Mouse (Mus musculus): ENCODE measurements around the gene Akr1c19. TPM values are rescaled to one million over a fixed set of nuclear protein-coding genes. Genes with fewer than 3 reads are reported as not detected.
"Not testable (repeated sequence)": the region's sequence is repeated elsewhere in the genome, so short reads cannot be mapped to it uniquely, and the experiment has no call there.

The Akr1c19 gene
- polyA plus RNA-seq (2014; fragmentation: Nextera tagmentation; extraction: Ambion mirVana): 45.6 and 48.5 TPM in 2 replicates

DNA sequence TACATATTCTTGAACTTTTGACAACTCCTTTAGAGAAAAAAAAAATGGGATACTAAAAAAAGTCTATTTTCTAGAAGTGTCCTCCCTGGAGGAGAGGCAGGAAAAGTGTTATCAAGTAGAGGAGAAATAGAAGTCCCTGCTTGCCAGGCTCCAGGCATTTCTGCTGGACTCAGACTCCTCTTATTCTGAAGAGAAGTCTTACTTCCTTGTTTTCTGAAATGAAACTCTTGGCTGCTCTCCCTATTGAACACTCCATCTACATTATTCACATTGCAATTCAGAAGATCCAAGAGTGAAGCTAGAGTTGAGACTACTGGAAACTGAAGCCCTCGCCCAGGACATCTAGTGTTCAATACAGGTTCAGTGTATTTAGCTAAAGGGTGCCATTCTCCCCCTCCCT, at the start of gene Akr1c19:
Akr1c19 (plus strand) TSS at position 260 of the 400 bp plus-strand sequence.
- DNase-seq (ENCODE audit: low spot score) (no peak), ATAC-seq (replicated peaks; ENCODE audit: low FRiP score) (no peak)
- 39% methylated on average over 1 of the region's 1 CpGs for WGBS
- Histone ChIP-seq H3K4me2 (no peak within 1 kb of the TSS), H3K36me3 (ENCODE audit: control insufficient read depth, insufficient read depth, low read length) (no peaks in the 10 kb centered on the region), H3K27ac (ENCODE audit: low read depth, low read length) (no peak within 1 kb of the TSS), H3K9me3 (ENCODE audit: control insufficient read depth, low read length) (no peaks in the 10 kb centered on the region), H3K9ac (ENCODE audit: low read depth, low read length) (no peak within 1 kb of the TSS), H3K4me3 (ENCODE audit: low read depth, low read length) (no peak within 1 kb of the TSS), H3K4me1 (replicated peaks; ENCODE audit: control insufficient read depth, insufficient read depth, low read length) (no peaks in the 10 kb centered on the region), H3K27me3 (replicated peaks; ENCODE audit: control insufficient read depth, insufficient read depth, low read length) (no peaks in the 10 kb centered on the region)

DNA sequence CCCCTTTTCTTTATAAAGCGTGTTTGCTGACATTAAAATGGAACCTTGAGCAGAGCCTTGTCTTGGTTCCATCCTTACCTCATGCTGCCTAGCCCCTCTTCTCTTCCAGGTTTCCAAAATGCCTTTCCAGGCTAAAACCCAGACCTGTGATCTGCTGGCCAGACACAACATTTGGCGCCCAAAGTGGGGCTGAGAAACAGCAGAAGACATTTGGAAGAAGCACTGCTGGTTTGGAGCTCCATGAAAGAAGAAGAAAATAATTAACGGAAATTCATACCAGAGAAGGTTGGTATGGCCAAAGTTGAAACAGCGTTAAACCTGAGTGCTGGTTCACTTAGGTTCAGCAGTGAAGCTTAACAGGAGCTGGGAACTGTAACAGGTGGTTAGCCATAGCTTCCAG, 47.2 kb upstream of the Akr1c19 start:
- not testable (repeated sequence) for H3K4me3 ChIP-seq (ENCODE audit: low read depth, low read length); DNase-seq (ENCODE audit: low spot score); H3K4me2 ChIP-seq; H3K4me1 ChIP-seq (replicated peaks; ENCODE audit: control insufficient read depth, insufficient read depth, low read length); ATAC-seq (replicated peaks; ENCODE audit: low FRiP score); H3K36me3 ChIP-seq (ENCODE audit: control insufficient read depth, insufficient read depth, low read length); H3K9ac ChIP-seq (ENCODE audit: low read depth, low read length); H3K27ac ChIP-seq (ENCODE audit: low read depth, low read length); H3K27me3 ChIP-seq (replicated peaks; ENCODE audit: control insufficient read depth, insufficient read depth, low read length); H3K9me3 ChIP-seq (ENCODE audit: control insufficient read depth, low read length)
- 91% methylated on average over 4 of the region's 4 CpGs for WGBS

DNA sequence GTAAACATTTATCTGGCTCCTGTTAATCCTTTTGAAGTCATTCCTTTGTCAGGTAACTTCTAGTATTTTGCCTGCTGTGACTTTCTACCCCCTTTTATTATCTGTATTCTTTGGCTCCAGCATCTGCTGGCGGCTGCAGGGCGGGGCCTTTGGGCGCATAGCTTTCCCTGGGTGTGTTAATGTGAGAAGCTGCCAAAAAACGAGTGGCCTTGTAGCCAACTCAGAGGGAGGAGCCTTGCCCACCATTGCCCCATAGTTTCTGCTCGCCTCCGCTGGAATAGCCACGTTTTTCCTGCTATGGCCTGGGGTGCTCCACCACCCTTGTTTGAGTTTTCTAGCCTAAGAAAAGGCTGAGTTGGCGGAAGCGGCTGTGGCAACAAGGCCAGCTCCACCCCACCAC, 45.4 kb upstream of the Akr1c19 start:
- no peak for DNase-seq (ENCODE audit: low spot score)
- no peak overlapping the region for H3K9ac ChIP-seq (ENCODE audit: low read depth, low read length)
- H3K27ac ChIP-seq (ENCODE audit: low read depth, low read length): no peak overlapping the region
- no peaks in the 10 kb centered on the region for H3K9me3 ChIP-seq (ENCODE audit: control insufficient read depth, low read length)
- no peak overlapping the region for H3K4me2 ChIP-seq
- ATAC-seq (replicated peaks; ENCODE audit: low FRiP score): no peak; the same call in 1 of the 2 replicates
- H3K36me3 ChIP-seq (ENCODE audit: control insufficient read depth, insufficient read depth, low read length): no peaks in the 10 kb centered on the region
- no peaks in the 10 kb centered on the region for H3K27me3 ChIP-seq (replicated peaks; ENCODE audit: control insufficient read depth, insufficient read depth, low read length)
- no peak overlapping the region for H3K4me3 ChIP-seq (ENCODE audit: low read depth, low read length)
- H3K4me1 ChIP-seq (replicated peaks; ENCODE audit: control insufficient read depth, insufficient read depth, low read length): no peaks in the 10 kb centered on the region
- 64% methylated on average over 9 of the region's 9 CpGs for WGBS

DNA sequence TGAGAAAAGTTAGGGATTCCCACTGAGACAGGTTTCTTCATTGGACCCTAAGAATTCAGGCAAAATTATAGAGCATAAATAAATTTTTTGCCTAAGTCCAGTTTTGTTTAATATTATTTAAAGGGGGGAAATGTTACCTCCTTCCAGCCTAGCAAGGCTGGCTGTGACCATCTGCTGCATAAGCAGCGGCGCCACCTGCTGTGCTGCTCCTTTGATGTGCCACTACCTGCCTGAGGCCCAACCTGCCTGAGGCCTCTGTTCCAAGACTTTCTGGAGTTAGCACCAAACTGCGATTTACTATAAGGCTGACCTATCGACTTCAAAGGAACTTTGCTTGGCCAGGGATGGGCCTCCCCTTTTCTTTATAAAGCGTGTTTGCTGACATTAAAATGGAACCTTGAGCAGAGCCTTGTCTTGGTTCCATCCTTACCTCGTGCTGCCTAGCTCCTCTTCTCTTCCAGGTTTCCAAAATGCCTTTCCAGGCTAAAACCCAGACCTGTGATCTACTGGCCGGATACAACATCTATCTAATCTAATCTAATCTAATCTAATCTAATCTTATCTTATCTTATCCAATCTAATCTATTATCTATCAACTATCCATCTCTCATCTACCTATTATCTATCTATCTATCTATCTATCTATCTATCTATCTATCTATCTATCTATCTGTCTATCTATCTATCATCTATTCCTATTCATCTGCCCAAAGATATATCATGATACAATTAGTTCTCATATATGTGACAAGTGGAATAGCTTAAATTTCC, 41.7 kb upstream of the Akr1c19 start:
- not testable (repeated sequence) for H3K9ac ChIP-seq (ENCODE audit: low read depth, low read length); ATAC-seq (replicated peaks; ENCODE audit: low FRiP score); H3K27ac ChIP-seq (ENCODE audit: low read depth, low read length); H3K4me2 ChIP-seq; H3K27me3 ChIP-seq (replicated peaks; ENCODE audit: control insufficient read depth, insufficient read depth, low read length); H3K36me3 ChIP-seq (ENCODE audit: control insufficient read depth, insufficient read depth, low read length); H3K4me1 ChIP-seq (replicated peaks; ENCODE audit: control insufficient read depth, insufficient read depth, low read length); H3K9me3 ChIP-seq (ENCODE audit: control insufficient read depth, low read length); H3K4me3 ChIP-seq (ENCODE audit: low read depth, low read length); DNase-seq (ENCODE audit: low spot score)
- 81% methylated on average over 7 of the region's 7 CpGs for WGBS

DNA sequence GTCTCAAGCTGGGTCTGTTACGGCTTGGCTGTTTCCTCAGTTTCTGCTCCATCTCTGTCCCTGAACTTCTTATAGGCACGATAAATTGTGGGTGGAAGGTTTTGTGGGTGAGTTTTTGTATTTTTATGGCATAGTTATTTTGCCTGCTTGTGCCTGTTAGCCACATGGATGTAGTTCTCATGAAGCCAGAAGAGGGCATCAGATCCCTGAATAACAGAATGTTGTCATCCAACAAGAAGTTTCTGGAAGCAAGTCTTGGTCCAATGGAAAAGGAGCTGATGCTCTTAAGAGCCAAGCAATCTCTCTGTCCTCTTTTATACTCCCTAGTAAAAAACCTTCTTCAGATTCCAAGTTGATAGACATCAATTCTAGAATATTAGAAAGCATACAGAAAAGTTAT, 40.3 kb upstream of the Akr1c19 start:
- WGBS: 82% methylated on average over 2 of the region's 2 CpGs
- no peak overlapping the region for H3K9ac ChIP-seq (ENCODE audit: low read depth, low read length)
- H3K4me1 ChIP-seq (replicated peaks; ENCODE audit: control insufficient read depth, insufficient read depth, low read length): no peaks in the 10 kb centered on the region
- no peaks in the 10 kb centered on the region for H3K27me3 ChIP-seq (replicated peaks; ENCODE audit: control insufficient read depth, insufficient read depth, low read length)
- H3K4me2 ChIP-seq: no peak overlapping the region
- no peak overlapping the region for H3K4me3 ChIP-seq (ENCODE audit: low read depth, low read length)
- H3K27ac ChIP-seq (ENCODE audit: low read depth, low read length): no peak overlapping the region
- no peaks in the 10 kb centered on the region for H3K36me3 ChIP-seq (ENCODE audit: control insufficient read depth, insufficient read depth, low read length)
- DNase-seq (ENCODE audit: low spot score) (no peak), ATAC-seq (replicated peaks; ENCODE audit: low FRiP score) (no peak)
- no peaks in the 10 kb centered on the region for H3K9me3 ChIP-seq (ENCODE audit: control insufficient read depth, low read length)

DNA sequence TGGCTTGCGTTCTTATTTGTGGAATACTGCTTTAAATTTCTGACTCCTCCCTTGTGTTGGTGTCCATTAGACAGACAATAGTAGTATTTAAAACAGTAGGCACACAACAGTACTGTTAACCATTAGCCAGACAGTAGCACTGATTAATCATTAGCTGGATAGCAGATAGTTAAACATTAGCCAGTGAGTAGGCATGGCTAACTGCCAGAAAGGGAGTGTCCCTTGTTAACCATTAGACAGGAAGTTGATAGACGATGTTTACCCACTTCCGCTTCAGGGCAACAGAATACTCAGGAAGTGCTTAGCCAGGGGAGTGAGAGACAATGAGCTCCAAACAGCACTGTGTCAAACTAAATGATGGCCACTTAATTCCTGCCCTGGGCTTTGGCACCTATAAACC, 37.6 kb upstream of the Akr1c19 start, which contains the start of gene Akr1c13:
Akr1c13 (plus strand) TSS at position 247 of the 400 bp plus-strand sequence.
- Histone ChIP-seq H3K36me3 (ENCODE audit: control insufficient read depth, insufficient read depth, low read length) (no peaks in the 10 kb centered on the region), H3K4me3 (ENCODE audit: low read depth, low read length) (no peak within 1 kb of the TSS), H3K9ac (ENCODE audit: low read depth, low read length) (no peak within 1 kb of the TSS), H3K27ac (ENCODE audit: low read depth, low read length) (no peak within 1 kb of the TSS), H3K4me2 (peak within 1 kb of the TSS; percentile 21; the same call in 1 of the 2 replicates), H3K27me3 (replicated peaks; ENCODE audit: control insufficient read depth, insufficient read depth, low read length) (no peaks in the 10 kb centered on the region), H3K4me1 (replicated peaks; ENCODE audit: control insufficient read depth, insufficient read depth, low read length) (no peaks in the 10 kb centered on the region), H3K9me3 (ENCODE audit: control insufficient read depth, low read length) (no peaks in the 10 kb centered on the region)
- DNase-seq (ENCODE audit: low spot score) (no peak), ATAC-seq (replicated peaks; ENCODE audit: low FRiP score) (peak; percentile 75)
- 39% methylated on average over 3 of the region's 3 CpGs for WGBS

DNA sequence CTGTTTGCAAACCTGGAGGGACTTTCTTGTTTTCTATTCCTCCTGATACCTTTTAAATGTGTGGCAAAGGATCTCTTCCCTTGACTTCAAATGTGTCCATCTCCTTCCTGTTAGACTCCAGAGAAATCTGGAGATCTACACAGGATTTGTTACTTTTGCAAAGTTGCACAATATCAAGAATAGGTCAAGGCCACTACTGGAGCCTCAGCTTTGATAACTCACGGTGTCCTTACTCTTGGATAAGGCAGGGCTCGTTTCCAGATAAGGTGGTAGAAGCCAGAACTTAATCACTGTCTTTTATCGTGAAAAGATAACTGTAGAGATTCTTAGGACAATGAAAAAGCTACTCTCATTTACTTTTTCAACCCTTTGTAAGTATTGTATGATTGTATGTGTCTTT, 36.0 kb upstream of the Akr1c19 start:
- no peaks in the 10 kb centered on the region for H3K36me3 ChIP-seq (ENCODE audit: control insufficient read depth, insufficient read depth, low read length)
- no peak overlapping the region for H3K4me3 ChIP-seq (ENCODE audit: low read depth, low read length)
- WGBS: 63% methylated on average over 3 of the region's 3 CpGs
- no peak overlapping the region for H3K4me2 ChIP-seq
- H3K27me3 ChIP-seq (replicated peaks; ENCODE audit: control insufficient read depth, insufficient read depth, low read length): no peaks in the 10 kb centered on the region
- ATAC-seq (replicated peaks; ENCODE audit: low FRiP score) (no peak), DNase-seq (ENCODE audit: low spot score) (no peak)
- H3K9me3 ChIP-seq (ENCODE audit: control insufficient read depth, low read length): no peaks in the 10 kb centered on the region
- H3K4me1 ChIP-seq (replicated peaks; ENCODE audit: control insufficient read depth, insufficient read depth, low read length): no peaks in the 10 kb centered on the region
- no peak overlapping the region for H3K27ac ChIP-seq (ENCODE audit: low read depth, low read length)
- no peak overlapping the region for H3K9ac ChIP-seq (ENCODE audit: low read depth, low read length)

DNA sequence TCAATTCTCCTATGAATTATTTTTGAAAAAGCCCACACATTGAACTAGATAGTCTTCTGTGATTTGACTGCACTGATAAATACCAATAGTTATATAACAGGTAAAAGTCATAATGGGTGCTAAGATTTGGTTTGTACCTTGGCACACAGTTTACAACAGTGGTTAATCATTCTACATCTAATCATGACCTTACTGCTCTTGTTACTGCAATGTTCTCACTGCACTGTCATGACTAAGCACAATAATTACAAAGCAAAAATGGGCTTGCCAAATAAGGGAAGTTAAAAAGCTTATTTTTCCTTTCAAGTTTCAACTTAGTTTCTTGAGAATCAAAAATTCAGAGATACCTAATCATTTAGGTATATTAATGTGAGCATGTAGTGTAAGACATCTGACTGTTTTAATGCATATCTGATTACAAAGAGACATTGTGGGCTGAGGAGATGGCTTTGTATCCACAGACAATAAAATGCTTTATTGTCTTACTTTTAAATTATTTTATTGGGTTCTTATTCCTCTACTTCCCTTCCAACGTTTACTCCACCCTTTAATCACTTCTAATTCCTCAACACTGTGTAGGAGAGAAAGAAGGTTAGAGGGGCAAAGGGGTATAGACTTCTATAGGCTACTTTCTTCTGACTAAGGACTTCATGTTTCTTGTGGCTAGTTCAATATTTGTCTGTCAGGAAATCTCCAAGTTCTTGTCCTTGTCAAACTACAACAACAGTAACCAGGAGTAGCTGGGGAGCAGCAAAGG, 22.2 kb upstream of the Akr1c19 start:
- Histone ChIP-seq H3K27me3 (replicated peaks; ENCODE audit: control insufficient read depth, insufficient read depth, low read length) (no peaks in the 10 kb centered on the region), H3K4me1 (replicated peaks; ENCODE audit: control insufficient read depth, insufficient read depth, low read length) (no peaks in the 10 kb centered on the region), H3K9me3 (ENCODE audit: control insufficient read depth, low read length) (no peaks in the 10 kb centered on the region), H3K9ac (ENCODE audit: low read depth, low read length) (no peak overlapping the region), H3K4me3 (ENCODE audit: low read depth, low read length) (no peak overlapping the region), H3K4me2 (no peak overlapping the region), H3K27ac (ENCODE audit: low read depth, low read length) (no peak overlapping the region), H3K36me3 (ENCODE audit: control insufficient read depth, insufficient read depth, low read length) (no peaks in the 10 kb centered on the region)
- no peak for DNase-seq (ENCODE audit: low spot score)
- ATAC-seq (replicated peaks; ENCODE audit: low FRiP score): peak; percentile 34; the same call in 1 of the 2 replicates
- 23% methylated on average over 1 of the region's 1 CpGs for WGBS
